Mouse (Mus musculus): ENCODE measurements around the gene Lsamp. TPM values are rescaled to one million over a fixed set of nuclear protein-coding genes. Genes with fewer than 3 reads are reported as not detected.

The Lsamp gene
- total and polyA plus RNA-seq, 3 experiments = not detected

- Histone ChIP-seq H3K27me3 (replicated peaks) (no peaks in the 10 kb centered on the region), H3K4me3 (replicated peaks in 1 of 3; ENCODE audit: low read depth in 2 of 3, low read length in 2 of 3, poor library complexity in 1 of 3) (no peak overlapping the region), H3K79me2 (replicated peaks; ENCODE audit: control insufficient read depth, extremely low read depth, insufficient read depth, poor library complexity, severe bottlenecking) (no peaks in the 10 kb centered on the region), H3K4me1 (ENCODE audit: control insufficient read depth in 1 of 2, insufficient read depth in 2 of 2) (no peaks in the 10 kb centered on the region), H3K27ac (ENCODE audit: insufficient read depth, low read depth) (no peak overlapping the region), H3K4me2 (ENCODE audit: insufficient read depth, low read depth, poor library complexity, severe bottlenecking) (no peak overlapping the region), H3K36me3 (replicated peaks in 1 of 2; ENCODE audit: control insufficient read depth in 1 of 2, insufficient read depth in 1 of 2, low read length in 1 of 2) (no peaks in the 10 kb centered on the region), H3K9me3 (replicated peaks; ENCODE audit: low read length) (peaks cover 56% of the 10 kb centered on the region), H3K9ac (ENCODE audit: insufficient read depth, low read depth) (no peak overlapping the region)
- TF ChIP-seq MAZ (IDR thresholded peaks at IDR 0.05; ENCODE audit: low read depth, low read length) = no peak
- TF ChIP-seq JUN (IDR thresholded peaks at IDR 0.05; ENCODE audit: insufficient read depth, low read depth, low read length) = no peak
- TF ChIP-seq BHLHE40 (IDR thresholded peaks at IDR 0.05; ENCODE audit: low read depth, low read length) = no peak
- TF ChIP-seq ZC3H11A (IDR thresholded peaks at IDR 0.05; ENCODE audit: low read depth, low read length) = no peak
- no peak for TF ChIP-seq ELF1 (IDR thresholded peaks at IDR 0.05; ENCODE audit: low read depth, low read length)
- no peak for TF ChIP-seq MXI1 (IDR thresholded peaks at IDR 0.05; ENCODE audit: low read depth, low read length)
- no peak for TF ChIP-seq POLR2A (IDR thresholded peaks at IDR 0.05; ENCODE audit: low read depth, low read length)
- no peak for TF ChIP-seq TBP (conservative IDR thresholded peaks at IDR 0.05; ENCODE audit: low read depth, low read length)
- TF ChIP-seq MAX (IDR thresholded peaks at IDR 0.05; ENCODE audit: low read length) = no peak
- no peak for TF ChIP-seq GABPA (IDR thresholded peaks at IDR 0.05; ENCODE audit: insufficient replicate concordance, low read depth, low read length)
- TF ChIP-seq RAD21 (IDR thresholded peaks at IDR 0.05; ENCODE audit: low read depth, low read length) = no peak
- no peak for TF ChIP-seq KAT2A (IDR thresholded peaks at IDR 0.05; ENCODE audit: insufficient replicate concordance, low read length)
- no peak for TF ChIP-seq POLR2AphosphoS2 (IDR thresholded peaks at IDR 0.05; ENCODE audit: low read depth, low read length)
- no peak for DNase-seq (ENCODE audit: extremely low read depth)
- dilution Hi-C loops (cut with MboI; ENCODE audit: extremely low pct_ligation_motif_present, extremely low pct_unique_long_range_greater_than_20kb, low sequenced_read_pairs) (no loop called here), in situ Hi-C loops (cut with MboI; ENCODE audit: low pct_ligation_motif_present, low pct_unique_long_range_greater_than_20kb, low sequenced_read_pairs) (no loop called here)
Measured at GRCm38 (mm10) chr16:40709574-40709973, 725.4 kb downstream of the Lsamp start.

GRCm38 (mm10) chr16:40710068-40710467 lies 725.9 kb downstream of the Lsamp start:
- H3K4me1 ChIP-seq (ENCODE audit: control insufficient read depth in 1 of 2, insufficient read depth in 2 of 2) = no peaks in the 10 kb centered on the region
- dilution Hi-C loops (cut with MboI; ENCODE audit: extremely low pct_ligation_motif_present, extremely low pct_unique_long_range_greater_than_20kb, low sequenced_read_pairs) = no loop called here
- H3K36me3 ChIP-seq (replicated peaks in 1 of 2; ENCODE audit: control insufficient read depth in 1 of 2, insufficient read depth in 1 of 2, low read length in 1 of 2) = no peaks in the 10 kb centered on the region
- H3K79me2 ChIP-seq (replicated peaks; ENCODE audit: control insufficient read depth, extremely low read depth, insufficient read depth, poor library complexity, severe bottlenecking) = no peaks in the 10 kb centered on the region
- H3K27ac ChIP-seq (ENCODE audit: insufficient read depth, low read depth) = no peak overlapping the region
- no peak overlapping the region for H3K9ac ChIP-seq (ENCODE audit: insufficient read depth, low read depth)
- no peak overlapping the region for H3K4me2 ChIP-seq (ENCODE audit: insufficient read depth, low read depth, poor library complexity, severe bottlenecking)
- DNase-seq (ENCODE audit: extremely low read depth) = no peak
- H3K4me3 ChIP-seq (replicated peaks in 1 of 3; ENCODE audit: low read depth in 2 of 3, low read length in 2 of 3, poor library complexity in 1 of 3) = no peak overlapping the region
- TF ChIP-seq ELF1 (IDR thresholded peaks at IDR 0.05; ENCODE audit: low read depth, low read length) (no peak), POLR2AphosphoS2 (IDR thresholded peaks at IDR 0.05; ENCODE audit: low read depth, low read length) (no peak), JUND (conservative IDR thresholded peaks at IDR 0.05; ENCODE audit: low read depth, low read length) (no peak), ETS1 (conservative IDR thresholded peaks at IDR 0.05; ENCODE audit: low read depth, low read length) (no peak), BHLHE40 (IDR thresholded peaks at IDR 0.05; ENCODE audit: low read depth, low read length) (no peak), NELFE (IDR thresholded peaks at IDR 0.05; ENCODE audit: low read depth, low read length) (no peak), CTCF (conservative IDR thresholded peaks at IDR 0.05 in 1 of 2, IDR thresholded peaks at IDR 0.05 in 1 of 2; ENCODE audit: low read depth in 2 of 2, low read length in 2 of 2) (no peak), GABPA (IDR thresholded peaks at IDR 0.05; ENCODE audit: insufficient replicate concordance, low read depth, low read length) (no peak)
- H3K27me3 ChIP-seq (replicated peaks) = no peaks in the 10 kb centered on the region
- in situ Hi-C loops (cut with MboI; ENCODE audit: low pct_ligation_motif_present, low pct_unique_long_range_greater_than_20kb, low sequenced_read_pairs) = no loop called here
- H3K9me3 ChIP-seq (replicated peaks; ENCODE audit: low read length) = peaks cover 54% of the 10 kb centered on the region
